Mouse (Mus musculus) left cerebral cortex, adult 11 months (tissue): ENCODE measurements around the gene Gm13272.
"Not testable (repeated sequence)": the region's sequence is repeated elsewhere in the genome, so short reads cannot be mapped to it uniquely, and the experiment has no call there.

Source experiments
- DNase-seq: peaks from one replicate; pipeline ENCODE4 v3.0.0; 2022; ENCODE audit warnings: low spot score

The Gm13272 gene

DNA sequence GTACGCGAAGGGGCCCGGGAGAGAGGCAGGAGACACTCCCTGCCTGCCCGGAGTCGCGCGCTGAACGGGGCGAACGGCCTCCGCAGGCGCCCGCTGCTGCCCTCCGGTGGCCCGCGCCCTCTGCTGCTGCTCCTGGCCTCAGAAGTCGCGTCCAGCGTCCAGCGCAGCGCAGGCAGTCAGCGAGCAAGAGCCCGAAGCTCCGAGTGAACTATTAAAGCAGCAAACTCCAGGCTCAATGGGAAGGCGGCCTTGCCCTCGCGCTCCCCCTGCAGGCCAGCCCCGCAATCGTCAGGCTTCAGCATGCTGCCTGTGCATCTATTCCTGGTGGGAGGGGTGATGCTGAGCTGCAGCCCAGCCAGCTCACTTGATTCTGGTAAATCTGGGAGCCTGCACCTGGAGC is at the start of gene Gm13272:
Gm13272 (plus strand) TSS at position 301 of the 400 bp plus-strand sequence.
- DNase-seq, result not testable (repeated sequence)

DNA sequence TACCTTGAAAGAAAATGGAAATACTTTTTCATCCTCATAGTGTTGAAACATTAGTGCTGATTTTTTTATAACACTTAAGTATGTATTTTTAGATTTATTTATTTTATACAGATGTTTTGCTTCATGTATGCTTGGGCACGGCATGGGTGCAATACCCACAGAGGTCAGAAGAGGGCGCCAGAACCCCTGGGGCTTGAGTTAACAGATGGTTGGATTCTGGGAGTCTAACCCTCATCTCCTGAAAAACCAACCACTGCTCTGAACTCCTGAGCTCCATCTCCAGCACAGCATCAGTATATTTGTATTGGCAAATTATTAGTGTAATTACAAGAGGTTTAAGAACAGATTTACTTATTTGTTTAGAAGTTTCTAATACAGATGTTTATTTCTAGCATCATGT is 41.2 kb upstream of the Gm13272 start:
- DNase-seq, result no peak

DNA sequence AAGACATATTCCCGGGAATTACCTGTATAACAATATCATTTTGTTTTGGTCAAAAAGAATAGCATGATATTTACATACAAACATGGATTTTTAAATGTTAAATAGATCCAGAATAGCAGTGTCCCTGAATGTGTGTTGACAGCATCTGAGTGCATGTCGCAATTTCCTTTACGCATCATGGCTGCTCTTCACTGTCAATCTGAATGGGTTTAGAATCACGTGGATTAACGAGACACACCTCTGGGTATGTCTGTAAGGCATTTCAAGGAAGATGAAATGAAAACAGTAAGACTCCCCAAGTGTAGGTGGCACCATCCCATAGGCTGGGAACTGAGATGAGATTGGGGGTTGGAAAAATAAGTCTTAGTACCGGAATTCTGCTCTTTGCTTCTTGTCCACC is 40.6 kb upstream of the Gm13272 start:
- no peak for DNase-seq

DNA sequence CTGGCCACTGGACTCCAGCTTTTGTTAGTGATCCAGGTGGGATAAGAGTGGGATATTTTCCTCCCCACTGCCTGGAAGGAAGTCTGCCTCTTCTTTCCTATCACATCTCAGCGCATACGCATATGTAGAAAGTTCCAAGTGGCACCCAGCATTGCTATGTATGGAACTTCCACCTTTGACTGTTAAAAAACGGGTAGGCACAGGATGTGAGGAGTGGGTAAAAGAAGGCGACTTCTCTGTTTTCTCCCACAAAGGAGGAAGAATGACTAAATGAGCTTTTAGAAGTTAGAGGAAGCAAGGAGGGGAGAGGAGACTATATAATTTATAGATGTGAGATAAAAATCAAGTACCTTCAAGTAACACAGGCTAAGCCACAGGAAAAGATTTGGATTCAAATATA is 38.2 kb upstream of the Gm13272 start:
- no peak for DNase-seq

DNA sequence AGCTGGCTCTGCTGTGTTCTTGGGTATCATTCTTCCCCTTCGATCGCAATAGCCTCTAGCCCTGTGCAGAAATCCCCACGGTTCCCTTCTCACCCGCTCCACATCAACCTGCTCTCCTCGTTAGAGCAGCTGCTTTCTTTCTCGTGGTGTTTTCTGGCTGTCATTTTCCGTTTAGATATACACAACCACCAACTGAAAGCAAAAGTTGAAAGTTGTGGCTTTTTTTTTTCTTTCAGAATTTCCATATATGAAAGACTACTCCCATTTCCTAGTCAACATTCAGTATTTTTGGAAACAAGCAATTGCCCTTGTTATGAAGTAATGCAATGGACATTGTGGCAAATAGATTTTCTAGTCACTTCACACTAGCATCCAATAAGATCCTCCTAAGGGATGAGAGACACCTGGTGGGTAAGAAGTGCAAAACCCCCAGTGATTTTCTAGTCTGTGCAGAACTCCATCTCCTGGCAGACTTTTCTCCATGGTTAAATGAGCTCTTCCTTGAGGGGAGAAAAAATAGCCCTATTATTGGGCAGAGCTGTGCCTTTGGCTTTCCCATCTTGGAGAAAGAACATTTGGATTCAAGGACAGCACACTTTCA is 36.8 kb upstream of the Gm13272 start:
- no peak for DNase-seq

DNA sequence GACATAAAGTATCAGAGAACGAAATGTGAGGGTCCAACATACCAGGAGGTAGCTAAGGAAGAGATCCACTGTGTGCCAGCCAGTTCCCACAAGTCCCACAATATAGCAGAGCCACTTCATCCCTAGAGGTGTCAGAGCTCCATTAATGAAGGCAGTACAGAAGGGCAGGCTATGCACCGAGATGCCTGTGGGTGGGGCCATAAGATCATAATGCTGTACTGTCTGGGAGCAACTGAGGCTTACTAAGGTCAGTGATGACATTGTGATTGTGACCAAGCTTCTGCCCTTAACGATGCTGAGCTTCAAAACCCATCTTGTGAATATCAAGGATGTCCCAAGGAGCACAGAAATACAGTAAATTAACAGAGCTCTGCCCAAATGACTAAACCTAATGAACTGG is 35.4 kb upstream of the Gm13272 start:
- no peak for DNase-seq

DNA sequence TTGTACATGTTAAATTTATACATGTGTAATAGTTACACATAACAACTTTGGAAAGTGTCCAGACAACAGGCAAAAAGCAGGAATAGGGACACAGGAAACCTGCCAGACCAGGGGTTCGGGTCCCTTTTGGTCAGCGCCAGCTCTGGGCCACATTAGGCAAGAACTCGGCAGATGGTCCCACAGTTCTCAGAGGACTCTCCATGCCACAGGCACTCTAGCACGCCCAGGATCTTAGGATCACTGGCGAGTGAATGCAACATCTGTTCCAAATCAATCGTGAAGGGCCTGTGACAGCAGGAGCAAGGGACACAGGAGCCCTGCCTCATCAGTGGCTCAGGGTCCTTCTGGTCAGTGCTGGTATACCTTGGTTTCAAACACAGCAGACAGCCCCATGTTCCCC is 29.7 kb upstream of the Gm13272 start:
- DNase-seq, result no peak

DNA sequence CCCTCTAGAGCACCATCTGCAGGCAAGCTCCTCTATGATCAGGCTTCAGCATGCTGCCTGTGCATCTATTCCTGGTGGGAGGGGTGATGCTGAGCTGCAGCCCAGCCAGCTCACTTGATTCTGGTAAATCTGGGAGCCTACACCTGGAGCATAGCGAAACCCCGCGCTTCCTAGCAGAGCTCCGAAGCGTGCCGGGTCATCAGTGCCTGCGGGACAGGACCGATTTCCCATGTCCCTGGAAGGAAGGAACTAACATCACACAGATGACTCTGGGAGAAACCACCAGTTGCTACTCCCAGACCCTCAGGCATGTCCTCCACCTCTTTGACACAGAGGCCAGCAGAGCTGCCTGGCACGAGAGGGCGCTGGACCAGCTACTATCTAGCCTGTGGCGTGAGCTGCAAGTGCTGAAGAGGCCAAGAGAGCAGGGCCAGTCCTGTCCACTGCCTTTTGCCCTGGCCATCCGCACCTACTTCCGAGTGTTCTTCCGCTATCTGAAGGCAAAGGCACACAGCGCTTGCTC is 24.8 kb upstream of the Gm13272 start, which contains the start of gene Gm13271:
Gm13271 (plus strand) TSS at position 51 of the 523 bp plus-strand sequence.
- peak; percentile 61 for DNase-seq

DNA sequence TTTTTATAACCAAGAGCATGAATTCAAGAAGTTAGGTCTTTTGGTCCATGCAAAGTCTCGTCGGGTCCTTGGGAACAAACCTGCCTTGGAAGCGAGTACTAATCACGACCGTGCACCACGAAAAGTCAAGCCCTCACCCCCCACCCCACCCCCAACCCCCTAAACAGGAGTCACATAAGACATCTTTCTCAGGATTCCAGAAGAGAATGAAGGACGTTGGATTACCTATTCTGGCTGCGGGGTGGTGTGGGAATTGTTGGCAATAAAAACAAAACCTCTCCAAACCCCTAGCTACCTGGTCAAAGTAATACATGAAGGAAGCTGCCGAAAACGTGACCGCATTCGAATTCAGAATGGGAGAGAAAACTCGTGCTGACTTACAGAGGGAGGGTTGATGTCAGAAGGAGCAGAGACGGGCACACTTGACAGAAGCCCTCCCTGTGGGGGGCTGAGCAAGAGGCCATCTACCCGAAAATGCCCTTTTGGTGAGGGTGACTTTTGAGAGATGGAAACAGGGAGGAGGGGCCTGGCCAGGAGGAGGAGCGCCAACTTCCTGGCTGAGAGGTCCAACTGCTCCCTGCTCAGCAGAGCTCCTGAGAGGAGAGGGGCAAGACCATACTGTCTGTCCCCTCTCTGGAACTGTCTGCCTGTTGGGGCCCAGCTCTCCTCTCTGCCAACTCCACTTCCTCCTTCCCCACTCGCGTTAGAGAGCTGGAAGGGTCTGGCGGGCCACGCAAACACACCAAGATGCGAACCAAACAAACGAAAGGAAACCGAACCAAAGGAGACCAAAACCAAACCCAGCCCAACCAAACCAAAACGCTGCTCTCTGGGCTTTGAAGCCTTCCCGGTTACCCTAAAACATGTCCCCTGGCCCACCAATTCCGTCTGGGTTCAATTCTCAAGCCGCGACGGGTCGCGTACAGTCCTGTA is 22.8 kb upstream of the Gm13272 start:
- not testable (repeated sequence) for DNase-seq

DNA sequence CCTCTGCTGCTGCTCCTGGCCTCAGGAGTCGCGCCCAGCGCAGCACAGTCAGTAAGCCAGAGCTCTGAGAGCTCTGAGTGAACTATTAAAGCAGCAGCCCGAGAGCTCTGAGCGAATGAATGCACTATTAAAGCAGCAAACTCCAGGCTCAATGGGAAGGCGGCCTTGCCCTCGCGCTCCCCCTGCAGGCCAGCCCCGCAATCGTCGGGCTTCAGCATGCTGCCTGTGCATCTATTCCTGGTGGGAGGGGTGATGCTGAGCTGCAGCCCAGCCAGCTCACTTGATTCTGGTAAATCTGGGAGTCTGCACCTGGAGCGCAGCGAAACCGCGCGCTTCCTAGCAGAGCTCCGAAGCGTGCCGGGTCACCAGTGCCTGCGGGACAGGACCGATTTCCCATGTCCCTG is 22.0 kb upstream of the Gm13272 start:
- peak; percentile 89 for DNase-seq

DNA sequence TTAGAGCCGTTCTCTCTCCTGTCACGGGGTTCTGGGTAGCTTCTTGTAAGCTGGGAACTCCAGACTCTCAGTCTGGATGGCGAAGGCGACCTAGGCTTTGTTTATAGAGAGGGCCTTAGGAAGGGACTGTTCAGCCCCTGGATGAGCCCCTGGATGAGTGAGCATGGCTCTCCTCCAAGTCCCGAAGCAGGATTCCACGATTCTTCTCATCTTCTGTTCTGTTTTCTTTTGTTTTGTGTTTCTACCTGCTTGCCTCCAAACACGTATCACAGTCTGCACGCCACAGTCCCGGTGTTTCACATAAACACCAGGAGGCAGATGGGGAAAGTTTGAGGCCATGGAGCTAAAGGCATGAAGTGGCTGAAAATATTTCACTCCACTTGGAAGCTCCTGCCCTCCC is 20.9 kb upstream of the Gm13272 start:
- not testable (repeated sequence) for DNase-seq

DNA sequence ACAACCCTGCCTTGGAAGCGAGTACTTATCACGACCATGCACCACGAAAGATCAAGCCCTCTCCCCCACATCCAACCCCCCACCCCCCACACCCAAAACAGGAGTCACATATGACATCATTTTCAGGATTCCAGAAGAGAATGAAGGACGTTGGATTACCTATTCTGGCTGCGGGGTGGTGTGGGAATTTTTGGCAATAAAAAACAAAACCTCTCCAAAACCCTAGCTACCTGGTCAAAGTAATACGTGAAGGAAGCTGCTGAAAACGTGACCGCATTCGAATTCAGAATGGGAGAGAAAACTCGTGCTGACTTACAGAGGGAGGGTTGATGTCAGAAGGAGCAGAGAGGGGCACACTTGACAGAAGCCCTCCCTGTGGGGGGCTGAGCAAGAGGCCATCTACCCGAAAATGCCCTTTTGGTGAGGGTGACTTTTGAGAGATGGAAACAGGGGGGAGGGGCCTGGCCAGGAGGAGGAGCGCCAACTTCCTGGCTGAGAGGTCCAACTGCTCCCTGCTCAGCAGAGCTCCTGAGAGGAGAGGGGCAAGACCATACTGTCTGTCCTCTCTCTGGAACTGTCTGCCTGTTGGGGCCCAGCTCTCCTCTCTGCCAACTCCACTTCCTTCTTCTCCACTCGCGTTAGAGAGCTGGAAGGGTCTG is 19.9 kb upstream of the Gm13272 start, which contains the start of gene Gm13283:
Gm13283 (plus strand) TSS at position 510 of the 659 bp plus-strand sequence.
- DNase-seq, result not testable (repeated sequence)

DNA sequence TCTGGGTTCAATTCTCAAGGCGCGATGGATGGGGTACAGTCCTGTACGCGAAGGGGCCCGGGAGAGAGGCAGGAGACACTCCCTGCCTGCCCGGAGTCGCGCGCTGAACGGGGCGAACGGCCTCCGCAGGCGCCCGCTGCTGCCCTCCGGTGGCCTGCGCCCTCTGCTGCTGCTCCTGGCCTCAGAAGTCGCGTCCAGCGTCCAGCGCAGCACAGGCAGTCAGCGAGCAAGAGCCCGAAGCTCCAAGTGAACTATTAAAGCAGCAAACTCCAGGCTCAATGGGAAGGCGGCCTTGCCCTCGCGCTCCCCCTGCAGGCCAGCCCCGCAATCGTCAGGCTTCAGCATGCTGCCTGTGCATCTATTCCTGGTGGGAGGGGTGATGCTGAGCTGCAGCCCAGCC is 19.2 kb upstream of the Gm13272 start:
- DNase-seq, result not testable (repeated sequence)

DNA sequence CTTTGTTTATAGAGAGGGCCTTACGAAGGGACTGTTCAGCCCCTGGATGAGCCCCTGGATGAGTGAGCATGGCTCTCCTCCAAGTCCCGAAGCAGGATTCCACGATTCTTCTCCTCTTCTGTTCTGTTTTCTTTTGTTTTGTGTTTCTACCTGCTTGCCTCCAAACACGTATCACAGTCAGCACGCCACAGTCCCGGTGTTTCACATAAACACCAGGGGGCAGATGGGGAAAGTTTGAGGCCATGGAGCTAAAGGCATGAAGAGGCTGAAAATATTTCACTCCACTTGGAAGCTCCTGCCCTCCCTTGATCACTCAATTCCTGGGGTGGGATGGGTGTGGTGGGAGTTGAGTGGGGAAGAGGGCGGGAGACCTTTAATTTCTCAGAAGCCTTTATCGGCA is 17.9 kb upstream of the Gm13272 start:
- peak; percentile 67 for DNase-seq

DNA sequence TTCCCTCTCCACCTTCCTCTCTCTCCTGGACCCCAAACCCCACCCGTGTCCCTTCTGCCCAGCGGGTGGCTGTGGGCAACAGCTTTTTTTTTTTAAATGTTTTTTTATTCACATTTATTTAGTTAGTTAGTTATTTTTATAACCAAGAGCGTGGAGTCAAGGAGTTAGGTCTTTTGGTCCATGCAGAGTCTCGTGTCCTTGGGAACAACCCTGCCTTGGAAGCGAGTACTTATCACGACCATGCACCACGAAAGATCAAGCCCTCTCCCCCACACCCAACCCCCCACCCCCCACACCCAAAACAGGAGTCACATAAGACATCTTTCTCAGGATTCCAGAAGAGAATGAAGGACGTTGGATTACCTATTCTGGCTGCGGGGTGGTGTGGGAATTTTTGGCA is 17.3 kb upstream of the Gm13272 start:
- not testable (repeated sequence) for DNase-seq

DNA sequence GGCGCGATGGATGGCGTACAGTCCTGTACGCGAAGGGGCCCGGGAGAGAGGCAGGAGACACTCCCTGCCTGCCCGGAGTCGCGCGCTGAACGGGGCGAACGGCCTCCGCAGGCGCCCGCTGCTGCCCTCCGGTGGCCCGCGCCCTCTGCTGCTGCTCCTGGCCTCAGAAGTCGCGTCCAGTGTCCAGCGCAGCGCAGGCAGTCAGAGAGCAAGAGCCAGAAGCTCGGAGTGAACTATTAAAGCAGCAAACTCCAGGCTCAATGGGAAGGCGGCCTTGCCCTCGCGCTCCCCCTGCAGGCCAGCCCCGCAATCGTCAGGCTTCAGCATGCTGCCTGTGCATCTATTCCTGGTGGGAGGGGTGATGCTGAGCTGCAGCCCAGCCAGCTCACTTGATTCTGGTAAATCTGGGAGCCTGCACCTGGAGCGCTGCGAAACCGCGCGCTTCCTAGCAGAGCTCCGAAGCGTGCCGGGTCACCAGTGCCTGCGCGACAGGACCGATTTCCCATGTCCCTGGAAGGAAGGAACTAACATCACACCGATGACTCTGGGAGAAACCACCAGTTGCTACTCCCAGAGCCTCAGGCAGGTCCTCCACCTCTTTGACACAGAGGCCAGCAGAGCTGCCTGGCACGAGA is 16.1 kb upstream of the Gm13272 start:
- not testable (repeated sequence) for DNase-seq

DNA sequence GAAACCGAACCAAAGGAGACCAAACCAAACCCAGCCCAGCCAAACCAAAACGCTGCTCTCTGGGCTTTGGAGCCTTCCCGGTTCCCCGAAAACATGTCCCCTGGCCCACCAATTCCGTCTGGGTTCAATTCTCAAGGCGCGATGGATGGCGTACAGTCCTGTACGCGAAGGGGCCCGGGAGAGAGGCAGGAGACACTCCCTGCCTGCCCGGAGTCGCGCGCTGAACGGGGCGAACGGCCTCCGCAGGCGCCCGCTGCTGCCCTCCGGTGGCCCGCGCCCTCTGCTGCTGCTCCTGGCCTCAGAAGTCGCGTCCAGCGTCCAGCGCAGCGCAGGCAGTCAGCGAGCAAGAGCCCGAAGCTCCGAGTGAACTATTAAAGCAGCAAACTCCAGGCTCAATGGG is 6.1 kb upstream of the Gm13272 start, which contains the start of gene Gm13290:
Gm13290 (plus strand) TSS at position 301 of the 400 bp plus-strand sequence.
- not testable (repeated sequence) for DNase-seq

DNA sequence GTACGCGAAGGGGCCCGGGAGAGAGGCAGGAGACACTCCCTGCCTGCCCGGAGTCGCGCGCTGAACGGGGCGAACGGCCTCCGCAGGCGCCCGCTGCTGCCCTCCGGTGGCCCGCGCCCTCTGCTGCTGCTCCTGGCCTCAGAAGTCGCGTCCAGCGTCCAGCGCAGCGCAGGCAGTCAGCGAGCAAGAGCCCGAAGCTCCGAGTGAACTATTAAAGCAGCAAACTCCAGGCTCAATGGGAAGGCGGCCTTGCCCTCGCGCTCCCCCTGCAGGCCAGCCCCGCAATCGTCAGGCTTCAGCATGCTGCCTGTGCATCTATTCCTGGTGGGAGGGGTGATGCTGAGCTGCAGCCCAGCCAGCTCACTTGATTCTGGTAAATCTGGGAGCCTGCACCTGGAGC is 3.0 kb upstream of the Gm13272 start, which contains the start of gene Gm13289:
Gm13289 (plus strand) TSS at position 301 of the 400 bp plus-strand sequence.
- not testable (repeated sequence) for DNase-seq

DNA sequence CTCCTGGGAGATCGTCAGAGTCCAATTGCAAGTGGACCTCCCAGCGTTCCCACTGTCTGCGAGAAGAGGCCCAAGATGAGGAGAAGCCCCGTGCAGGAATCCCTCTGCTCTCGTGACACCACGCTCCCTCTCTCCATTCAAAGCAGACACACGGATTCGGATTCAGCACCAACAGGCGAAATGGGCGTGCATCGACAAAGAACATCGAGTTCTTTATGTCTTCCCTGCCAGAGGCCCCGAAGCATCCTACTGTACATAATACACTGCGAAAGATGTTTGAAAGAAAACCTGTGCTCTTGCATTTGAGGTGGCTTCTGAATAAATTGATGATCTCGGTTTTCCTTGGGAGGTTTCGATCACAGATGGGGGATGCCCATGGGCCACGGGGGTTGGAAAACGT is 670 bp downstream of the Gm13272 start:
- not testable (repeated sequence) for DNase-seq

DNA sequence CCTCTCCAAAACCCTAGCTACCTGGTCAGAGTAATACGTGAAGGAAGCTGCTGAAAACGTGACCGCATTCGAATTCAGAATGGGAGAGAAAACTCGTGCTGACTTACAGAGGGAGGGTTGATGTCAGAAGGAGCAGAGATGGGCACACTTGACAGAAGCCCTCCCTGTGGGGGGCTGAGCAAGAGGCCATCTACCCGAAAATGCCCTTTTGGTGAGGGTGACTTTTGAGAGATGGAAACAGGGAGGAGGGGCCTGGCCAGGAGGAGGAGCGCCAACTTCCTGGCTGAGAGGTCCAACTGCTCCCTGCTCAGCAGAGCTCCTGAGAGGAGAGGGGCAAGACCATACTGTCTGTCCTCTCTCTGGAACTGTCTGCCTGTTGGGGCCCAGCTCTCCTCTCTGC is 2.2 kb downstream of the Gm13272 start, which contains the start of gene Ifnz:
Ifnz (plus strand) TSS at position 301 of the 400 bp plus-strand sequence.
- not testable (repeated sequence) for DNase-seq

DNA sequence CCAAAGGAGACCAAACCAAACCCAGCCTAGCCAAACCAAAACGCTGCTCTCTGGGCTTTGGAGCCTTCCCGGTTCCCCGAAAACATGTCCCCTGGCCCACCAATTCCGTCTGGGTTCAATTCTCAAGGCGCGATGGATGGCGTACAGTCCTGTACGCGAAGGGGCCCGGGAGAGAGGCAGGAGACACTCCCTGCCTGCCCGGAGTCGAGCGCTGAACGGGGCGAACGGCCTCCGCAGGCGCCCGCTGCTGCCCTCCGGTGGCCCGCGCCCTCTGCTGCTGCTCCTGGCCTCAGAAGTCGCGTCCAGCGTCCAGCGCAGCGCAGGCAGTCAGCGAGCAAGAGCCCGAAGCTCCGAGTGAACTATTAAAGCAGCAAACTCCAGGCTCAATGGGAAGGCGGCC is 2.7 kb downstream of the Gm13272 start:
- not testable (repeated sequence) for DNase-seq
